Mouse (Mus musculus) hindbrain, embryonic 16.5 days (tissue): ENCODE results near the gene Timm29. TPM values are rescaled to one million over a fixed set of nuclear protein-coding genes. Genes with fewer than 3 reads are reported as not detected.

Experiments used
- ATAC-seq: fragments of 200-750 bp; cut with Nextera tagmentation; 2 replicates; pipeline ENCODE4 v1.8.0; 2017; ENCODE audit warnings: moderate TSS enrichment, moderate library complexity
- H3K27ac ChIP-seq: fragments of 300-500 bp; sonication (generic); 2 replicates; pipeline ENCODE4 v1.5.1; 2014; ENCODE audit warnings: low read depth, mild to moderate bottlenecking, control low read depth, low read length, moderate library complexity
- H3K27me3 ChIP-seq: fragments of 300-500 bp; sonication (generic); replicated peaks from 2 replicates; pipeline ENCODE4 v1.6.1; 2014; ENCODE audit warnings: low read length; ENCODE audit not compliant: control insufficient read depth, insufficient read depth
- H3K36me3 ChIP-seq: fragments of 300-500 bp; sonication (generic); 2 replicates; pipeline ENCODE4 v1.6.1; 2014; ENCODE audit warnings: mild to moderate bottlenecking, low read length, moderate library complexity, mixed read lengths; ENCODE audit not compliant: control insufficient read depth, insufficient read depth
- H3K4me1 ChIP-seq: fragments of 300-500 bp; sonication (generic); 2 replicates; pipeline ENCODE4 v1.6.1; 2014; ENCODE audit warnings: low read depth, low read length; ENCODE audit not compliant: control insufficient read depth, insufficient read depth
- H3K4me2 ChIP-seq: fragments of 300-500 bp; sonication (generic); 2 replicates; pipeline ENCODE4 v1.6.1; 2014; ENCODE audit warnings: mild to moderate bottlenecking, low read length, control low read depth, moderate library complexity
- H3K4me3 ChIP-seq: fragments of 300-500 bp; sonication (generic); 2 replicates; pipeline ENCODE4 v1.5.1; 2014; ENCODE audit warnings: mild to moderate bottlenecking, low read length, control low read depth, moderate library complexity
- H3K9ac ChIP-seq: fragments of 300-500 bp; sonication (generic); 2 replicates; pipeline ENCODE4 v1.6.1; 2014; ENCODE audit warnings: low read depth, mild to moderate bottlenecking, control low read depth, low read length, moderate library complexity
- H3K9me3 ChIP-seq: fragments of 300-500 bp; sonication (generic); 2 replicates; pipeline ENCODE4 v1.6.1; 2014; ENCODE audit warnings: mild to moderate bottlenecking, low read length, moderate library complexity; ENCODE audit not compliant: control insufficient read depth
- WGBS: fragments of 180-500 bp; shearing (Covaris S2); extraction: QIAGEN DNeasy Blood & Tissue Kit; methylation state at CpG from one replicate; pipeline ENCODE4 v1.1.7; 2014; 5-methylcytosine and 5-hydroxymethylcytosine counted together
- polyA plus RNA-seq: library from polyadenylated mRNA; unstranded; fragments of >200 nt; fragmentation: Nextera tagmentation; extraction: Ambion mirVana; gene quantifications from 2 replicates; pipeline ENCODE4 v1.2.1, GENCODE M21; 2015

Timm29 gene
- polyA plus RNA-seq, result 51.8 and 53.4 TPM in 2 replicates

DNA sequence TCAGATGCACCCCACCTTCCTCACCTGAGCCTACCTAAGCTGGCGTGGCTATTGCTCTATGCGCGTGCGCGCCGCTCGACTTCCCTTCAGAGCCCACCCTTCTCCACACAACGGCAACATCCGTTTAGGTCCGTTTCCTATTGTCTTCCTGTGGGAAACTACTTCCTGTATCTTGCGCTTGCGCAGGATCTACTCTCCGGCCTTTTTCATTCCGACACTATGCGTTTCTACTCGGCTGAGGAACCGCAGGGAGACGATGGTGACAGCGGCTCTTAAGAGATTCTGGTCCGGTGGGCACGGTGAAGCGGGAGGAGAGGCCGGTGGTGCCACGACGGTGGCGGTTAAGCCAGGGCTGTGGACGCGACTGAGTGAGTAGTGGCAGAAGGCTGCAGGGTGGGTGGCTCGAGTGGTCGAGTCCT is at the start of gene Timm29, which contains the start of gene Yipf2:
TSS of gene Timm29 (plus strand) at position 20 of the 419 bp plus-strand sequence.
TSS of gene Yipf2 (minus strand) at position 126 of the 419 bp plus-strand sequence.
- peak within 1 kb of the TSS; percentile 85 for H3K4me3 ChIP-seq
- WGBS, result 0% methylated on average over 30 of the region's 30 CpGs
- H3K9me3 ChIP-seq, result no peaks in the 10 kb centered on the region
- peak within 1 kb of the TSS; percentile 91 for H3K4me2 ChIP-seq
- peak; percentile 94 for ATAC-seq
- H3K27ac ChIP-seq, result peak within 1 kb of the TSS; percentile 79
- H3K4me1 ChIP-seq, result peaks cover 27% of the 10 kb centered on the region
- H3K36me3 ChIP-seq, result peaks cover 19% of the 10 kb centered on the region
- H3K27me3 ChIP-seq, result no peaks in the 10 kb centered on the region
- H3K9ac ChIP-seq, result peak within 1 kb of the TSS; percentile 88

DNA sequence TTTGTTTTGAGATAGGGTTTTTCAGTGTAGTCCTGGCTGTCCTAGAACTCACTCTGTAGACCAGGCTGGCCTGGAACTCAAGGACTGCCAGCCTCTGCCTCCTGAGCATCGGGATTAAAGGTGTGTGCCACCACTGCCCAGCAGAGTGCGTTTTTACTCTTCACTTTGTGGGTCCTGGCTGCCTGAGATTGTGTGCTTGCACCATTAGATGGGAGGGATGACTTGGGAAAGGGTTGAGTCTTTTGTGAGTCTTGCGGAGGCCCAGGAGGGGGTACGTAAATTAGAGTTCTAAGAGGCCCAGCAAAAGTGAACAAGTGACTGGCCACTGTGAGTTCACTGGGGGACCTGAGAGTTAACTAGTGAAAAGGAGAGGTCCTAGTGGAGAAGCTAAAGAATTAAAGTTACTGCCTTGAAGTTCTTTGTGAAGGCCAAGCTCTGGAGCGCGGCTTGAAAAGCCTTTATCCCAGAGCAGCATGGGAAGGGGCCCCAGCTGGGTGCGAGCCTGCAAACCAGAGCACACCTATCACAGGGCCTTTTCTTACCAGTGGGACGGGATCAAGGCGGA is 47.1 kb upstream of the Timm29 start:
- ATAC-seq, result peak; percentile 61

DNA sequence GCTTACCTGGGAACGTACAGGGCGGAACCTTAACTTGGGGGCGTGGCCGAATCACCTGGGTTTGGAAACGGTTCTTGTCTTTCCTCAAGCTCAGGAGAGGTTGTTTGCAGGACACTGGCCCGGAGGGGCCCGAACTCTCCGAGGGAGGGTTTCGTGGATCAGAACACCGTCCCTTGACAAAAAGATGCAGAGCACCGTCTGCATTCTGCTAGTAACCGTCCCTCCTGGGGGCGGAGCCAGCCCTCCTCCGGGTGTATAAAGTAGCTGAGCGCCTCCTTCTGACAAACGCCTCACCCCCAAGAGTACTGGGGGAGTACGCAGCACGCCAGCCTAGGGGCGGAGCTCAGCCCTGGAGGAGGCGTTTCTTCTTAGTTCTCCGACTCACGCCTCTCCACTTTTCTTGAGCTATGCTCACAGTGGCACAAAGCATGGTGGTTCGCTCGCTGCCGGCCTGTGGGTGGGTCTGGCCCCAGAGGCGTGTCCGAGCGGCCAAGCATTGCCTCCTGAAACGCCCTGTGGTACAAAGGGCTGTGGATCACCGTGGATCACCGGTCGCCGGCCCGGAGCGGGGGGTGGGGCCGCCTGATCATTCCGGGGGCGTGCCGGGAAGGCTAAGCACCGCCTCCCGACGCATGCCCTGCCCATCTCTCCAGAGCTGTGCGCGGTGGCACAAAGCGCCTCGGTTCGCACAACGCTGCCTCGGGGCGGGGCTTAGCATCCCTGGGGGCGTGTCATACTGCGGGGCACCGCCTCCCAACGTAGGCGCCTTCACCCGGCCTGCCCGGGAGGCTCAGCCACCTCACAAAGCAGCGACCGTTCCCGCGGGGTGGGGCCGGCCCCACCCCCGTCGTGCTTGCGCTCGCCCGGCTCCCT is 46.4 kb upstream of the Timm29 start:
- Histone ChIP-seq H3K4me3 (peak overlapping the region; percentile 65), H3K27ac (peak overlapping the region; percentile 94), H3K9ac (peak overlapping the region; percentile 86), H3K9me3 (no peaks in the 10 kb centered on the region), H3K27me3 (no peaks in the 10 kb centered on the region), H3K36me3 (no peaks in the 10 kb centered on the region), H3K4me2 (peak overlapping the region; percentile 53), H3K4me1 (peaks cover 24% of the 10 kb centered on the region)
- under 1% methylated on average over 67 of the region's 67 CpGs for WGBS
- peak; percentile 94 for ATAC-seq

More for the DNA sequence above, 47.1 kb upstream of the Timm29 start:
- 5% methylated on average over 9 of the region's 9 CpGs for WGBS
- no peaks in the 10 kb centered on the region for H3K9me3 ChIP-seq
- H3K9ac ChIP-seq, result peak overlapping the region; percentile 86
- H3K4me1 ChIP-seq, result peaks cover 24% of the 10 kb centered on the region
- H3K4me2 ChIP-seq, result peak overlapping the region; percentile 53
- peak overlapping the region; percentile 94 for H3K27ac ChIP-seq
- H3K27me3 ChIP-seq, result no peaks in the 10 kb centered on the region
- H3K4me3 ChIP-seq, result peak overlapping the region; percentile 65
- H3K36me3 ChIP-seq, result no peaks in the 10 kb centered on the region

DNA sequence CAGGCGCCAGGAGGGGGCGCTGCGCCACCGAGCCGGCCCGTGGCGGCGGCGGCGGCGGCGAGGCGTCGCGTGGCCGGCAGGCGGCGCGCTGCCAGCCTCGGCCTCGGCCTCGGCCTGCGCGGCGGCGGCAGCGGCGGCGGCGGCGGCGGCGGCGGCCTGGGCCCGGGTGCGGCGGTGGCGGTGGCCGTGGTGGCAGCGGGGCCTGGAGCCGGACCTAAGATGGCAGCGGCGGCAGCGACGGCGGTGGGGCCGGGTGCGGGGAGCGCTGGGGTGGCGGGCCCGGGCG is 45.8 kb upstream of the Timm29 start, which contains the start of gene Carm1:
TSS of gene Carm1 (plus strand) at position 106 of the 286 bp plus-strand sequence.
- ATAC-seq, result no peak; the same call in 1 of the 2 replicates
- Histone ChIP-seq H3K4me1 (peaks cover 24% of the 10 kb centered on the region), H3K9ac (peak within 1 kb of the TSS; percentile 86), H3K9me3 (no peaks in the 10 kb centered on the region), H3K4me3 (peak within 1 kb of the TSS; percentile 65), H3K27ac (peak within 1 kb of the TSS; percentile 94), H3K27me3 (no peaks in the 10 kb centered on the region), H3K4me2 (peak within 1 kb of the TSS; percentile 53), H3K36me3 (no peaks in the 10 kb centered on the region)
- WGBS, result 0% methylated on average over 37 of the region's 52 CpGs

DNA sequence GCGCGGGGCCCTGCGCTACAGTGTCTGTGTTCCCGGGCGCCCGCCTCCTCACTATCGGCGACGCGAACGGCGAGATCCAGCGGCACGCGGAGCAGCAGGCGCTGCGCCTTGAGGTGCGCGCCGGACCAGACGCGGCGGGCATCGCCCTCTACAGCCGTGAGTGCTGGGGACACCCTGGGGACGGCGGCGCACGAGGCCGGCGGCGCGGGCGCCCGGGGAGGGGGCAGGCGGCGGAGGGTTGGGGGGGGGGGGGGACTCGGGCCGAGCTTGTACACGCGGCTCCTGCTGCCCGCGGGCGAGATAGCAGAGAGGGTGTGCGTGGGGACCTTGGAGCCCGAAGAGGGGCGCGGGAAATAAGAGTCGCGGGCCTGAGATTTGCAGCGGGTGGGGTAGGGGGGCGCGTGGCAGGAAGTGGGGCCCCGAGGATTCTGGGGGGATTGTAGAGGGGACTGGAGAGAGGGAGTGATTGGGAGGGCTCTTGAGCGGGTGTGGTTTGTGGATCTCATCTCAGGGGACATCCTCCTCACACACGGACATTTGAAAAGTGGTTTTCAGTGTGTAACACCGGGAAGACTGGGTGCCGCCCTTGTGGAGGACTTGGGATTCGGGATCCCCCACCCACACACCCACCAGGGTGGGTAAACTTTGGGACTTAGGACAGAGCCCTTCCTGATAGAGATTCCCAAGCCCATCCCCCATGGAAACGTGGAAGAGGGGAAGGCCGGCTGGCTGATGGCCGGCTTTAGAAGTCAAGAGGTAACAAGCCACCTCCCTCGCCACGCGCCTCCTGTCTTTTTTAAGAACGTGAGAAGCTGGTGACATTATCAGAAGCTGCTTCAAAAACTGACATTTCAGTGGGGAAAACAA is 45.2 kb upstream of the Timm29 start:
- Histone ChIP-seq H3K4me1 (peaks cover 24% of the 10 kb centered on the region), H3K36me3 (no peaks in the 10 kb centered on the region), H3K27ac (peak overlapping the region; percentile 94), H3K4me3 (peak overlapping the region; percentile 65), H3K9me3 (no peaks in the 10 kb centered on the region), H3K4me2 (peak overlapping the region; percentile 53), H3K27me3 (no peaks in the 10 kb centered on the region), H3K9ac (peak overlapping the region; percentile 86)
- peak; percentile 21 for ATAC-seq
- WGBS, result under 1% methylated on average over 58 of the region's 66 CpGs

DNA sequence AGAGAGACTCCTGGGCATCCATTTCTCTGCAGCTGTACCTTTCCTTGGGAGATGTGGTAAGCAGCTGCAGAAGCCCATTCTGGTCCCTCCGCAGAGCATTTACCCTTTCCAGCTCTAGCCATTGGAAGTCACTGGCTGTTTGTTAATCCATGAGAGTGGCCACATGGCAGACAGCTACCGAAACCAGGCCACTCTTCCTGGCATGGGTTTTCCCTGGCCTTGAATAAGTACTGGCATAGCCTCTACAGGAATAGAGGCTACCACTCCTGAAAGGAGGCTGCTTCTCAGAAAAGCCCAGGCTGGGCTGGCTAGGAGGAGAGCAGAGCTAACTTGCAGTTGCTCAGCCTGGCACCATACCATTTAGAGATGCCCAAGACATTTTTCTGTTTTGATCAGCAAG is 41.5 kb upstream of the Timm29 start:
- Histone ChIP-seq H3K36me3 (no peaks in the 10 kb centered on the region), H3K9me3 (no peaks in the 10 kb centered on the region), H3K27me3 (no peaks in the 10 kb centered on the region), H3K4me3 (no peak overlapping the region), H3K4me1 (peaks cover 18% of the 10 kb centered on the region), H3K9ac (no peak overlapping the region; the same call in 1 of the 2 replicates), H3K4me2 (no peak overlapping the region), H3K27ac (no peak overlapping the region)
- 88% methylated on average over 2 of the region's 2 CpGs for WGBS
- ATAC-seq, result no peak

DNA sequence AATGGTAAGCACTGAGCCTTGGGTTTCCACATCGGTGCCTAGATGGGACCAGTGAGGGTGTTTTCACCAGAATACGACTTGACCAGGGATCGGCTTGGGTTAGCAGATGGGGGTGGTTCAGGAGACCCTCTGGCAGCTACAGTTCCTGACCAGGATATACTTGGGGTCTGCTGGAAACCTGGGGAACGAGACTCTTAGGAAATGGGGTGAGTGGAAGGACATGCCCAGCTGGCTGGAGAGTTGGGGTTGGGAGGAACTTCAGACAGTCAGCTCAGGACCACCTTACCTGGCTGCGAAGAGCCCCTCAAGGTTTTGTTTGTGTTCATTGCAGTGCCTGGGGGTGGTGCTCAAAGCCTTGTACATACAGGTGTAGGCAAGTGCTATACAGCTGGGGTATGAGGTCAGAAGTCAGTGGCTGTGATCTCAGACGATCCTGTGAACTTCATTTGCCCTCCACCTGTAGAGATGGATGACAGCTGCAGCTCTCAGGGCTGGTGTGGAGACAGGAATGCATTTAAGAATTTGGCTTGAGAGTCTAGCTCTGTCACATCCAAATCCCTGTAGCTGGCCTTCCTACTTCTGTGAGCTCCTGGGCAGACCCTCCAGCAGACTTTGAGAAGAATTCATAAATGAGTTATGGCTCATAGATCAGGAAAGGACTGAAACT is 38.8 kb upstream of the Timm29 start:
- WGBS, result 92% methylated on average over 6 of the region's 6 CpGs
- Histone ChIP-seq H3K36me3 (0 out of 2 replicates have a peak, but pooled peaks cover 2% of the 10 kb centered on the region), H3K4me3 (no peak overlapping the region), H3K9me3 (no peaks in the 10 kb centered on the region), H3K4me2 (no peak overlapping the region), H3K27ac (no peak overlapping the region), H3K27me3 (no peaks in the 10 kb centered on the region), H3K4me1 (peaks cover 13% of the 10 kb centered on the region), H3K9ac (no peak overlapping the region)
- no peak for ATAC-seq

DNA sequence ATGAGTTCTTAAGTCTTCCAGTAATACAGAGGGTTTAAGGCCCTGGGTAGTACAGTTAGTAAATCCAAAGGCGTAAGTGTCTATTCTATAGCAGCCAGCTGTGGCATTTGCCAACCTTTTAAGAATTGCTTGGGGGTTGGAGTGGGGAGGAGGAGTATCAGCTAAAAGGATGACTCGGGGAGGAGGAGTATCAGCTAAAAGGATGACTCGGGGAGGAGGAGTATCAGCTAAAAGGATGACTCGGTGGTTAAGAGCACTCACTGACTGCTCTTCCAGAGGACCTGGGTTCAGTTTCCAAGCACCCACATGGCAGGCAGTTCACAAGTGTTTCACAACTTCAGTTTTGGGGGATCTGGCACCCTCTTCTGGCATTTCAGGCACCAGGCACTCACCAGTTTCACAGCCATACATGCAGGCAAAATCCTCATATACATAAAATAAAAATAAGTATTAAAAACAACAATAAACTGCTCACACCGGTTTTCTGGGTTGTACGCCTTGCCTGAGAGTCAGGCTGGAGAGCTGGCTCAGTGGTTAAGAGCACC is 37.3 kb upstream of the Timm29 start:
- 86% methylated on average over 6 of the region's 6 CpGs for WGBS
- Histone ChIP-seq H3K36me3 (0 out of 2 replicates have a peak, but pooled peaks cover 2% of the 10 kb centered on the region), H3K9ac (no peak overlapping the region), H3K4me2 (no peak overlapping the region), H3K27me3 (no peaks in the 10 kb centered on the region), H3K4me3 (no peak overlapping the region), H3K4me1 (peaks cover 4% of the 10 kb centered on the region), H3K9me3 (no peaks in the 10 kb centered on the region), H3K27ac (no peak overlapping the region)
- no peak for ATAC-seq
